Mouse (Mus musculus): Measurements from ENCODE around the gene Ifna6.
A peak's percentile ranks its signal among the peaks of the same experiment; 100 is the strongest.
"Not testable (repeated sequence)": the region's sequence is repeated elsewhere in the genome, so short reads cannot be mapped to it uniquely, and the experiment has no call there.

The Ifna6 gene

GRCm38 (mm10) chr4:88827116-88827515 lies at the start of gene Ifna6:
TSS of gene Ifna6 (plus strand) at chr4:88827416.
- DNase-seq = not testable (repeated sequence)

GRCm38 (mm10) chr4:88779550-88779949 lies 47.7 kb upstream of the Ifna6 start, which contains the start of gene Gm13272:
TSS of gene Gm13272 (plus strand) at chr4:88779850.
- not testable (repeated sequence) for DNase-seq

- peak; percentile 92 for DNase-seq
Observed at GRCm38 (mm10) chr4:88780320-88780719, 46.9 kb upstream of the Ifna6 start.

GRCm38 (mm10) chr4:88781831-88782230 lies 45.4 kb upstream of the Ifna6 start, which contains the start of gene Ifnz:
TSS of gene Ifnz (plus strand) at chr4:88782131.
- DNase-seq = not testable (repeated sequence)

GRCm38 (mm10) chr4:88782335-88782734 lies 44.9 kb upstream of the Ifna6 start:
- peak; percentile 94 for DNase-seq

GRCm38 (mm10) chr4:88785409-88785808 lies 41.8 kb upstream of the Ifna6 start, which contains the start of gene Gm13276:
TSS of gene Gm13276 (plus strand) at chr4:88785709.
- not testable (repeated sequence) for DNase-seq

- DNase-seq = peak; percentile 97
Observed at GRCm38 (mm10) chr4:88788402-88788801, 38.8 kb upstream of the Ifna6 start, which contains the start of gene Gm13277. TSS of gene Gm13277 (plus strand) at chr4:88788632.

- DNase-seq = not testable (repeated sequence)
Observed at GRCm38 (mm10) chr4:88791250-88791649, 36.0 kb upstream of the Ifna6 start, which contains the start of gene Gm13278. TSS of gene Gm13278 (plus strand) at chr4:88791550.

GRCm38 (mm10) chr4:88793936-88794675 lies 33.1 kb upstream of the Ifna6 start, which contains the start of gene Gm13275:
TSS of gene Gm13275 (plus strand) at chr4:88794487.
- peak; percentile 99 for DNase-seq

GRCm38 (mm10) chr4:88797097-88797496 lies 30.1 kb upstream of the Ifna6 start, which contains the start of gene Gm13279:
TSS of gene Gm13279 (plus strand) at chr4:88797397.
- DNase-seq = not testable (repeated sequence)

- DNase-seq = peak; percentile 49
Observed at GRCm38 (mm10) chr4:88799365-88799764, 27.9 kb upstream of the Ifna6 start, which contains the start of gene Gm13285. TSS of gene Gm13285 (plus strand) at chr4:88799665.

GRCm38 (mm10) chr4:88802954-88803353 lies 24.3 kb upstream of the Ifna6 start, which contains the start of gene Gm13287:
TSS of gene Gm13287 (plus strand) at chr4:88803254.
- DNase-seq = not testable (repeated sequence)

GRCm38 (mm10) chr4:88805231-88805630 lies 22.0 kb upstream of the Ifna6 start, which contains the start of gene Gm13288:
TSS of gene Gm13288 (plus strand) at chr4:88805531.
- not testable (repeated sequence) for DNase-seq

- peak; percentile 93 for DNase-seq
Observed at GRCm38 (mm10) chr4:88805761-88806160, 21.5 kb upstream of the Ifna6 start.

- DNase-seq = no peak
Observed at GRCm38 (mm10) chr4:88815928-88816327, 11.3 kb upstream of the Ifna6 start, which contains the start of gene Ifna7. TSS of gene Ifna7 (plus strand) at chr4:88816228.

GRCm38 (mm10) chr4:88819659-88820058 lies 7.6 kb upstream of the Ifna6 start, which contains the start of gene Ifna11:
TSS of gene Ifna11 (plus strand) at chr4:88819959.
- DNase-seq = no peak

GRCm38 (mm10) chr4:88822995-88823394 lies 4.2 kb upstream of the Ifna6 start:
- DNase-seq = no peak

GRCm38 (mm10) chr4:88830523-88830922 lies 3.3 kb downstream of the Ifna6 start:
- no peak for DNase-seq

GRCm38 (mm10) chr4:88835225-88835624 lies 8.0 kb downstream of the Ifna6 start, which contains the start of gene Ifna5:
TSS of gene Ifna5 (plus strand) at chr4:88835525.
- not testable (repeated sequence) for DNase-seq

GRCm38 (mm10) chr4:88838828-88839227 lies 11.6 kb downstream of the Ifna6 start:
- no peak for DNase-seq

- DNase-seq = no peak
Observed at GRCm38 (mm10) chr4:88840058-88840457, 12.8 kb downstream of the Ifna6 start.

- DNase-seq = no peak
Observed at GRCm38 (mm10) chr4:88841438-88841911, 14.3 kb downstream of the Ifna6 start, which contains the start of gene Ifna4. TSS of gene Ifna4 (plus strand) at chr4:88841861.

- no peak for DNase-seq
Observed at GRCm38 (mm10) chr4:88845334-88845733, 18.1 kb downstream of the Ifna6 start.

Measured in heart, adult 11 months (tissue).